Mouse (Mus musculus): Measurements from ENCODE around the gene Cldn9.

The Cldn9 gene

GRCm38 (mm10) chr17:23683856-23684672 is at the start of gene Cldn9:
Cldn9 (minus strand) TSS chr17:23684026.
- no peak for ATAC-seq (ENCODE audit: insufficient number of reproducible peaks, low FRiP score, low TSS enrichment)

- ATAC-seq (ENCODE audit: insufficient number of reproducible peaks, low FRiP score, low TSS enrichment) = no peak
Measured at GRCm38 (mm10) chr17:23730441-23730840, 46.6 kb upstream of the Cldn9 start.

GRCm38 (mm10) chr17:23726758-23727142 is 42.9 kb upstream of the Cldn9 start:
- ATAC-seq (ENCODE audit: insufficient number of reproducible peaks, low FRiP score, low TSS enrichment) = peak; percentile 73

GRCm38 (mm10) chr17:23725999-23726757 is 42.4 kb upstream of the Cldn9 start, which contains the start of gene Pkmyt1:
Pkmyt1 (plus strand) TSS chr17:23726336.
- ATAC-seq (ENCODE audit: insufficient number of reproducible peaks, low FRiP score, low TSS enrichment) = peak; percentile 74

DNA sequence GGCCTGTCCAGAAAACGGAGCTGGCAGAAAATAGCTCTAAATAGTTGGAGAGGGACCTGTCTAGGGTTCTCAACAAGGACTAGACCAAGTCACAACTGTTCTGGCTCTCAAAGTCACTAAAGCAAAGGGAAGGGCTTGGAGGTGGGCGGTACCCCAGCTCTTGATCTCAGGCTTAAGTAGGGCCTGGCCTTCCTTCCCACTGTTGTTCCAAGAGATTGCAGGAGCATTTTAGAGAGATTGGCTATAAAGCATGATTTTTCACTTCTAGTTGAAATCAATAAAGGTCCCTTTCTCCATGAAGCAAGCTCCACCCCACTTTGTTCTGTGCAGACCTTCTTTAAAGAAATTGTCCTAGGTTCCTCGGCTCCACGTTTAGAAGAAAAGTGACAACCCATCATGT is 41.7 kb upstream of the Cldn9 start:
- ATAC-seq (ENCODE audit: insufficient number of reproducible peaks, low FRiP score, low TSS enrichment) = no peak

DNA sequence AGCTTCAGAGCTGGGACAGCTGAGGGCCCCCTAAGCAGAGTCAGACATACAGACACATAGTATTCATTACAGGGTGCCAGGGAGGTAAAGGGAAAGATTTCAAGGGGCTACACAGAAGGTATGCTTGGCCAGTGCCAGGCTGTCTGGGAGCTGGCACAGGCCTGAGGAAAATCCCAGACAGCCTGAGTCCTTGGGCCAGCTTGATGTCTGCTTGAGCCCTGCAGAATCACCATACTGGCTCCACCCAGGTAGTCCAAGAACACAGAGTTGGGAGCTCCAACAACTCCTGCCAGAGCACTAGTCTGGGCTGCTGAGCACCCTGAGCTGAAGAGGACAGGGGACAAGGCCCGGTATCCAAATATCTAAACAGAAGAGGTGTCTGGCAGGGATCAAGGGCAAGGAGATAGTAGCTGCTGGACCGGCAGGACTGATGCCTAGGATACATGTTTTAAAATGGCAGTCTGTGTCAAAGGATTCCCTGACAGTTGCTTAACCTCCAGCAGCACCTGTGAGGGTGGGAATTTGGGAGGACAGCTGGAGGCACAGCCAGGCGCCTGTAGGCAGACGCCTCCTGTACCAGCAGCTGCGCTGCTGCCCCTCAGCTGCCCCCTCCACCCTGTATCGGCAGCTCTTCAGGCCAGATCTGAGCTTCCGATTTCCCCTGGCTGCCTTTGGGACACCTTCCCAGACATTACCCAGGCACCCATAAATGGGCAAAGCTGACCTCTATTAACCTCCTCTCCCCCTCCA is 38.7 kb upstream of the Cldn9 start, which contains the start of gene 1520401A03Rik:
TSS of gene 1520401A03Rik (minus strand) at position 408 of the 750 bp plus-strand sequence.
- no peak for ATAC-seq (ENCODE audit: insufficient number of reproducible peaks, low FRiP score, low TSS enrichment)

DNA sequence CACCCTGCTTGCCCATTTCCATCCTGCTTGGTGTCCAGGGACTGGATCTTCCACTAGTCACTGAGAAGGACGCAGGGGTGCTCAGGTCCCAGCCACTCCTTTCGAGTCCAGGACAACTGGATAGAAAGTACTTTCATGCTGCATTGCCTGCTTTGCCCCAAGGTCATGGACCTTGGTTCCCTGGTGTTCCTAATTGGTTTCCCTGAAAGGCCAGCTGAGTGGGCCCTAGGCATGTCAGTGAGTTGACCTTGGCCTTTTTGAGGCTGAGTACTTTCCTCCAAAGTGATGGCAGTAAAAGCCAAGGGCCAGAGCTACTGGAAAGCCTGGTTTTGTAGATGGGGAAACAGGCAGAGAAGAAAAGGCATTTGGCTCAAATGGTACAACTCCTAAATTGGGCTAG is 38.1 kb upstream of the Cldn9 start:
- no peak for ATAC-seq (ENCODE audit: insufficient number of reproducible peaks, low FRiP score, low TSS enrichment)

- no peak for ATAC-seq (ENCODE audit: insufficient number of reproducible peaks, low FRiP score, low TSS enrichment)
Measured at GRCm38 (mm10) chr17:23719455-23719854, 35.6 kb upstream of the Cldn9 start.

DNA sequence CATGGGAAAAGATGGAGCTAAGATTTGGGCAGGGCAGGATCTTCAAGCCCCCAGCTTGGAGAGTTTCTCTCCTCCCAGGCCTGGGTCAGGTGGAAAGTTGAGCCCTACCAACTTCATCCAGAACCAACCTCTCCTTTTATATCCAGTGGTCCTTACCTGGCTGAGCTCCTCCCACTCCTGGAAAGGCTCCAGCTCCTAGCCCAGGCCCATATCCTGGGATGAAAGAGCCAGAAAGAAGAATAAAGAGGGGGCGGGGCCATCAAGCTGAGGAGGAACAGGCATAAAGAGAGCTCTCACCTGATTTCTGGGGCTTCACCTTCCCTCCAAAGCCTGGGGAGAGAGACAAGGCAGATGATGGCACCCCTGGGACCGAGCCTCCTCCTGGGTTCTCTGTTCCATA is 33.2 kb upstream of the Cldn9 start:
- no peak for ATAC-seq (ENCODE audit: insufficient number of reproducible peaks, low FRiP score, low TSS enrichment)

DNA sequence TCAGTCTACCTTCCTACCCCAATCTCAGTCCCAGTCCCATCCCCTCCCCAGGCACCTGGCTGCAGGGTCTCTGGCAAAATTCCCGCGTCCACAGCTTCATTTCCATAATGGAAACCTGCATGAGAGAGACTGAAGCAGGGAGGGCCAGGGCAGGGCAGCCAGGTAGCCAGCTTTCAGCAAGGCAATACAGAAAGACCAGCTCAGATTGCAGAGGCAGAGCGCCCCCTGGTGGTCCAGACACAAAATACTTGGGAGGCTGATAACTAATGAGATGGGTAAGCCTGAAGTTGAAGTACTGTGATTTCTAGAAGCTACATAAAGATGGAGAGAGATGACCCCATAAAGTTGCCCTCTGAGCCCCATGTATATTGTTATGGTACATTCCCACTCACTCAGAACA is 22.4 kb upstream of the Cldn9 start:
- ATAC-seq (ENCODE audit: insufficient number of reproducible peaks, low FRiP score, low TSS enrichment) = 0 out of 2 replicates have a peak, but pooled peaks have one; percentile 45

GRCm38 (mm10) chr17:23705525-23706104 is 21.8 kb upstream of the Cldn9 start:
- no peak for ATAC-seq (ENCODE audit: insufficient number of reproducible peaks, low FRiP score, low TSS enrichment)

DNA sequence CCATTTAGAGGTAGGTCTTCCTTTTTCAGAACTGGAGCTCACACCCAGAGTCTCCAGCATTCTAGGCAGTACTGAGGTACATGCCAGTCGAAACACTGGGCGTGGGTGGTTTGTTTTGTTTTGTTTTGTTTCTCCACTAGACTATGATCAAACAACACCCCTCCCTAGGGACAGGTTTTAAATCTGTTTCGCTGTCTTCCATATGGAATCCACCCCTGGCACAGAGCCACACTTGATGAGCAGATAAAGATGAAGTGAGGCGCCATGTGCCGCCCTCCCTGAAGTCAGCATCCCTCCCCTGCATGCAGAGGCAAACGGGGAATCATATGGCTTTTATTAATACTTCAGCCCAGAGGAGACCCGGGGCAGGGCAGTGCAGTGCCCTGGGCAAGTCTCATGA is 20.9 kb upstream of the Cldn9 start:
- ATAC-seq (ENCODE audit: insufficient number of reproducible peaks, low FRiP score, low TSS enrichment) = no peak

- ATAC-seq (ENCODE audit: insufficient number of reproducible peaks, low FRiP score, low TSS enrichment) = no peak
Measured at GRCm38 (mm10) chr17:23703301-23703700, 19.5 kb upstream of the Cldn9 start.

- peak; percentile 100 for ATAC-seq (ENCODE audit: insufficient number of reproducible peaks, low FRiP score, low TSS enrichment)
Measured at GRCm38 (mm10) chr17:23700079-23700478, 16.3 kb upstream of the Cldn9 start.

GRCm38 (mm10) chr17:23699131-23700077 is 15.6 kb upstream of the Cldn9 start:
- ATAC-seq (ENCODE audit: insufficient number of reproducible peaks, low FRiP score, low TSS enrichment) = peak; percentile 40; the same call in 1 of the 2 replicates

GRCm38 (mm10) chr17:23695801-23696200 is 12.0 kb upstream of the Cldn9 start:
- no peak for ATAC-seq (ENCODE audit: insufficient number of reproducible peaks, low FRiP score, low TSS enrichment)

- no peak for ATAC-seq (ENCODE audit: insufficient number of reproducible peaks, low FRiP score, low TSS enrichment)
Measured at GRCm38 (mm10) chr17:23694491-23694890, 10.7 kb upstream of the Cldn9 start.

DNA sequence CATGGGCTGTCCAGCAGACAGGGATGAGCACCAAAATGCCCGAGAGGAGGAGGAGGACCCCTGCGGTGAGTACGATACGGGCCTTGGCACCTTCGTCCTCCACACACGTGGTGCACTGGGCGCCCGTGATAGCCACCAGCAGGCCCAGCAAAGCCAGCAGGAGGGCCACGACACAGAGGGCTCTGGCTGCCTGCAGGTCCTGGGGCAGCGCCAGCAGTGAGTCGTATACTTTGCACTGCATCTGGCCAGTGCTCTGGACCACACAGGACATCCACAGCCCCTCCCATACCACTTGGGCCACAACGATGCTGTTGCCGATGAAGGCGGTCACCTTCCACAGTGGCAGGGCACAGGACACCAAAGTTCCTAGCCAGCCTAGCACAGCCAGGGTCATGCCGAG is 600 bp downstream of the Cldn9 start:
- ATAC-seq (ENCODE audit: insufficient number of reproducible peaks, low FRiP score, low TSS enrichment) = no peak

GRCm38 (mm10) chr17:23682530-23682929 is 1.3 kb downstream of the Cldn9 start:
- ATAC-seq (ENCODE audit: insufficient number of reproducible peaks, low FRiP score, low TSS enrichment) = no peak

Data from cerebellum, adult (tissue).